Mouse (Mus musculus) right cerebral cortex, adult 2 months (tissue): ENCODE results near the gene Ddx39b.
"Not testable (repeated sequence)": the region's sequence is repeated elsewhere in the genome, so short reads cannot be mapped to it uniquely, and the experiment has no call there.

ENCODE experiments used
- DNase-seq, 2 experiments: peaks; one replicate each; pipeline ENCODE4 v3.0.0; 2021 to 2022; ENCODE audit warnings: low spot score in 2 of 2

Gene Ddx39b

GRCm38 (mm10) chr17:35219601-35220041 is 21.9 kb upstream of the Ddx39b start:
- DNase-seq = no peak

- DNase-seq = no peak
Observed at GRCm38 (mm10) chr17:35220156-35220952, 21.2 kb upstream of the Ddx39b start, which contains the start of gene Gm16181. Gene Gm16181, plus strand, starts transcription at chr17:35220834.

GRCm38 (mm10) chr17:35222299-35222698 is 19.2 kb upstream of the Ddx39b start:
- no peak for DNase-seq

- no peak for DNase-seq
Observed at GRCm38 (mm10) chr17:35224641-35225040, 16.9 kb upstream of the Ddx39b start.

GRCm38 (mm10) chr17:35225456-35225855 is 16.1 kb upstream of the Ddx39b start:
- DNase-seq = no peak

GRCm38 (mm10) chr17:35226561-35227046 is 14.9 kb upstream of the Ddx39b start:
- no peak for DNase-seq

GRCm38 (mm10) chr17:35231022-35231421 is 10.5 kb upstream of the Ddx39b start:
- DNase-seq = no peak

GRCm38 (mm10) chr17:35232043-35232442 is 9.5 kb upstream of the Ddx39b start:
- DNase-seq = peak; percentile 91 to 93

- no peak for DNase-seq
Observed at GRCm38 (mm10) chr17:35232659-35233058, 8.9 kb upstream of the Ddx39b start.

- DNase-seq = no peak
Observed at GRCm38 (mm10) chr17:35233114-35233980, 8.2 kb upstream of the Ddx39b start, which contains the start of gene Atp6v1g2. Gene Atp6v1g2, plus strand, starts transcription at chr17:35233660.

- DNase-seq = not testable (repeated sequence)
Observed at GRCm38 (mm10) chr17:35234090-35234489, 7.5 kb upstream of the Ddx39b start.

- DNase-seq = no peak
Observed at GRCm38 (mm10) chr17:35234903-35235302, 6.6 kb upstream of the Ddx39b start.

GRCm38 (mm10) chr17:35235614-35236389 is 5.7 kb upstream of the Ddx39b start, which contains the start of gene Nfkbil1:
Gene Nfkbil1, minus strand, starts transcription at chr17:35235792.
- DNase-seq = peak; percentile 93 to 94

GRCm38 (mm10) chr17:35236390-35236746 is 5.2 kb upstream of the Ddx39b start:
- peak; percentile 99 to 100 for DNase-seq

- no peak for DNase-seq
Observed at GRCm38 (mm10) chr17:35236996-35237395, 4.5 kb upstream of the Ddx39b start.

- no peak for DNase-seq
Observed at GRCm38 (mm10) chr17:35237504-35237903, 4.0 kb upstream of the Ddx39b start.

- DNase-seq = no peak
Observed at GRCm38 (mm10) chr17:35239700-35240099, 1.8 kb upstream of the Ddx39b start.

- DNase-seq = no peak
Observed at GRCm38 (mm10) chr17:35240384-35241304, 902 bp upstream of the Ddx39b start.

- peak; percentile 53 to 69 for DNase-seq
Observed at GRCm38 (mm10) chr17:35242015-35242941, 732 bp downstream of the Ddx39b start.
